Mouse (Mus musculus) G1E (cell line): Measurements from ENCODE around the gene Fxyd6.

Experiments
- CTCF ChIP-seq: IDR thresholded peaks from 2 replicates; pipeline ENCODE4 v1.5.1; 2012; ENCODE audit warnings: low read depth, low read length, inconsistent platforms, mixed read lengths
- GATA1 ChIP-seq: IDR thresholded peaks from 2 replicates; pipeline ENCODE4 v1.6.1; 2012; ENCODE audit warnings: borderline replicate concordance, low read length, inconsistent platforms, mixed read lengths
- GATA2 ChIP-seq: IDR thresholded peaks from 2 replicates; pipeline ENCODE4 v1.6.1; 2012; ENCODE audit warnings: low read depth, low read length, inconsistent platforms, borderline replicate concordance

- TF ChIP-seq CTCF = no peak
- no peak for TF ChIP-seq GATA1
- TF ChIP-seq GATA2 = no peak
Observed at GRCm38 (mm10) chr9:45382834-45383233, 12.8 kb downstream of the Fxyd6 start.
